Mouse (Mus musculus) stomach, postnatal 0 days (tissue): ENCODE measurements around the gene Elovl6.

Source experiments
- CTCF ChIP-seq: IDR thresholded peaks from 2 replicates; pipeline ENCODE4 v1.5.1; 2016; ENCODE audit warnings: antibody characterized with exemption, low read depth, mild to moderate bottlenecking, moderate library complexity
- EP300 ChIP-seq: optimal IDR thresholded peaks from 2 replicates; pipeline ENCODE3; 2016; ENCODE audit warnings: antibody characterized with exemption

GRCm38 (mm10) chr3:129566013-129566412 lies 33.9 kb downstream of the Elovl6 start:
- no peak for TF ChIP-seq CTCF
- TF ChIP-seq EP300 = no peak
